Mouse (Mus musculus): ENCODE measurements around the gene Olfr1184. TPM values are rescaled to one million over a fixed set of nuclear protein-coding genes. Genes with fewer than 3 reads are reported as not detected.
"Not testable (repeated sequence)": the region's sequence is repeated elsewhere in the genome, so short reads cannot be mapped to it uniquely, and the experiment has no call there.

The Olfr1184 gene
- not detected in 2 replicates for polyA plus RNA-seq (2015; fragmentation: Nextera tagmentation; extraction: Ambion mirVana)

- no peak within 1 kb of the TSS for H3K4me2 ChIP-seq (ENCODE audit: low read length)
- WGBS, result 90% methylated on average over 2 of the region's 2 CpGs
- TF ChIP-seq CTCF (IDR thresholded peaks at IDR 0.05; ENCODE audit: low read depth), result no peak
- no peaks in the 10 kb centered on the region for H3K9me3 ChIP-seq (replicated peaks; ENCODE audit: low read length)
- ATAC-seq (replicated peaks; ENCODE audit: low FRiP score, low read depth) (no peak), DNase-seq (ENCODE audit: low spot score) (no peak)
- no peak within 1 kb of the TSS for H3K9ac ChIP-seq (ENCODE audit: low read depth, low read length)
- no peaks in the 10 kb centered on the region for H3K36me3 ChIP-seq (ENCODE audit: insufficient read depth, low read length)
- no peaks in the 10 kb centered on the region for H3K27me3 ChIP-seq (ENCODE audit: insufficient read depth, low read length)
- H3K4me3 ChIP-seq (replicated peaks; ENCODE audit: low read depth, low read length), result no peak within 1 kb of the TSS
- no peaks in the 10 kb centered on the region for H3K4me1 ChIP-seq (replicated peaks; ENCODE audit: insufficient read depth, low read length)
- H3K27ac ChIP-seq, result no peak within 1 kb of the TSS
Observed at GRCm38 (mm10) chr2:88483298-88483697, at the start of gene Olfr1184. Gene Olfr1184 (plus strand): TSS chr2:88483598.

- 95% methylated on average over 1 of the region's 1 CpGs for WGBS
- H3K27ac ChIP-seq, result no peak within 1 kb of the TSS
- DNase-seq (ENCODE audit: low spot score) (no peak), ATAC-seq (replicated peaks; ENCODE audit: low FRiP score, low read depth) (no peak)
- H3K36me3 ChIP-seq (ENCODE audit: insufficient read depth, low read length), result no peaks in the 10 kb centered on the region
- TF ChIP-seq CTCF (IDR thresholded peaks at IDR 0.05; ENCODE audit: low read depth), result no peak
- H3K9ac ChIP-seq (ENCODE audit: low read depth, low read length), result no peak within 1 kb of the TSS
- H3K9me3 ChIP-seq (replicated peaks; ENCODE audit: low read length), result no peaks in the 10 kb centered on the region
- no peak within 1 kb of the TSS for H3K4me2 ChIP-seq (ENCODE audit: low read length)
- no peaks in the 10 kb centered on the region for H3K4me1 ChIP-seq (replicated peaks; ENCODE audit: insufficient read depth, low read length)
- H3K27me3 ChIP-seq (ENCODE audit: insufficient read depth, low read length), result no peaks in the 10 kb centered on the region
- no peak within 1 kb of the TSS for H3K4me3 ChIP-seq (replicated peaks; ENCODE audit: low read depth, low read length)
Observed at GRCm38 (mm10) chr2:88449031-88449430, 34.4 kb upstream of the Olfr1184 start, which contains the start of gene Gm13757. Gene Gm13757 (minus strand): TSS chr2:88449131.

DNA sequence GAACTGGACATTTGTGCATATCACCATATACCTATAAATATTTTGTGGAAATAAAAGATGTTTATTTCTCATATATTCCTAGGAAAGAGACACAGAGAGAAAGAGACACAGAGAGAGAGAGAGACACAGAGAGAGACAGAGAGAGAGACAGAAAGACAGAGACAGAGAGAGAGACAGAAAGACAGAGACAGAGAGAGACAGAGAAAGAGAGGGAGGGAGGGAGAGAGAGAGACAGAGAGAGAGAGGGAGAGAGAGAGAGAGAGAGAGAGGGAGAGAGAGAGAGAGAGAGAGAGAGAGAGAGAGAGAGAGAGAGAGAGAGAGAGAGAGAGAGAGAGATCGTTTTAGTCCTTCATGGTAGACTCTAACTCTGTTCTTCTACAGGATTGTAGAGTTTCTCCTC, 28.8 kb upstream of the Olfr1184 start, which contains the start of gene Olfr1183:
Gene Olfr1183 (plus strand): TSS at position 301 of the 400 bp plus-strand sequence.
- not testable (repeated sequence) for H3K27me3 ChIP-seq (ENCODE audit: insufficient read depth, low read length); H3K9me3 ChIP-seq (replicated peaks; ENCODE audit: low read length)
- 88% methylated on average over 1 of the region's 1 CpGs for WGBS

GRCm38 (mm10) chr2:88493020-88493419, 9.6 kb downstream of the Olfr1184 start, which contains the start of gene Olfr1185-ps1:
Gene Olfr1185-ps1 (plus strand): TSS chr2:88493320.
- ATAC-seq (replicated peaks; ENCODE audit: low FRiP score, low read depth) (no peak), DNase-seq (ENCODE audit: low spot score) (no peak)
- Histone ChIP-seq H3K4me3 (replicated peaks; ENCODE audit: low read depth, low read length) (no peak within 1 kb of the TSS), H3K4me2 (ENCODE audit: low read length) (no peak within 1 kb of the TSS), H3K4me1 (replicated peaks; ENCODE audit: insufficient read depth, low read length) (no peaks in the 10 kb centered on the region), H3K36me3 (ENCODE audit: insufficient read depth, low read length) (no peaks in the 10 kb centered on the region), H3K27ac (no peak within 1 kb of the TSS), H3K9me3 (replicated peaks; ENCODE audit: low read length) (no peaks in the 10 kb centered on the region), H3K9ac (ENCODE audit: low read depth, low read length) (no peak within 1 kb of the TSS), H3K27me3 (ENCODE audit: insufficient read depth, low read length) (no peaks in the 10 kb centered on the region)
- 65% methylated on average over 2 of the region's 2 CpGs for WGBS
- TF ChIP-seq CTCF (IDR thresholded peaks at IDR 0.05; ENCODE audit: low read depth), result no peak

More for the DNA sequence above, 28.8 kb upstream of the Olfr1184 start, which contains the start of gene Olfr1183:
- not testable (repeated sequence) for H3K4me1 ChIP-seq (replicated peaks; ENCODE audit: insufficient read depth, low read length); H3K4me2 ChIP-seq (ENCODE audit: low read length); H3K9ac ChIP-seq (ENCODE audit: low read depth, low read length); ATAC-seq (replicated peaks; ENCODE audit: low FRiP score, low read depth); H3K36me3 ChIP-seq (ENCODE audit: insufficient read depth, low read length); H3K4me3 ChIP-seq (replicated peaks; ENCODE audit: low read depth, low read length); H3K27ac ChIP-seq; DNase-seq (ENCODE audit: low spot score)

DNA sequence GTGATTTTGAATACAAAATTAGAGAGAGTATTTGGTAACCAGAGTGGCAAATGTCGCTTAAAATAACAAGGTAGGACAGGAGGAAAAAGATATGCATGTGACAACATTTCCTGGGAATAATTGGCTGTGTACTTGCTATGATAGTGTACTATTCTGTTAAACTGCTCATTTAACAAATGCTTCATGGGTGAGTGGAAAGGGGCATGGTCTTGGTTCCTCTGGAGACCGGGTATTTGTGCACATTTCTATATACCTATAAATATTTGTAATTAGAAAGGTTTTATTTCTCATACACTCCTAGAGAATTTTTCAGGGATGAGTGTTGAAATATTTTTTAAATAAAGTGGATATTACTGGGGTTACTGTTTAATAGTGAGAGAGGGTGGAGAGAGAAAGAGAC, 34.9 kb downstream of the Olfr1184 start, which contains the start of gene Olfr1186:
Gene Olfr1186 (plus strand): TSS at position 301 of the 400 bp plus-strand sequence.
- H3K9ac ChIP-seq (ENCODE audit: low read depth, low read length), result no peak within 1 kb of the TSS
- WGBS, result 72% methylated on average over 2 of the region's 2 CpGs
- no peaks in the 10 kb centered on the region for H3K9me3 ChIP-seq (replicated peaks; ENCODE audit: low read length)
- H3K27ac ChIP-seq, result no peak within 1 kb of the TSS
- no peak for DNase-seq (ENCODE audit: low spot score)
- TF ChIP-seq CTCF (IDR thresholded peaks at IDR 0.05; ENCODE audit: low read depth), result no peak
- no peak within 1 kb of the TSS for H3K4me2 ChIP-seq (ENCODE audit: low read length)
- no peaks in the 10 kb centered on the region for H3K27me3 ChIP-seq (ENCODE audit: insufficient read depth, low read length)
- ATAC-seq (replicated peaks; ENCODE audit: low FRiP score, low read depth), result no peak
- H3K36me3 ChIP-seq (ENCODE audit: insufficient read depth, low read length), result no peaks in the 10 kb centered on the region
- H3K4me3 ChIP-seq (replicated peaks; ENCODE audit: low read depth, low read length), result no peak within 1 kb of the TSS
- no peaks in the 10 kb centered on the region for H3K4me1 ChIP-seq (replicated peaks; ENCODE audit: insufficient read depth, low read length)

- no peaks in the 10 kb centered on the region for H3K27me3 ChIP-seq (ENCODE audit: insufficient read depth, low read length)
- ATAC-seq (replicated peaks; ENCODE audit: low FRiP score, low read depth), result no peak
- H3K4me2 ChIP-seq (ENCODE audit: low read length), result no peak overlapping the region
- no peak for TF ChIP-seq CTCF (IDR thresholded peaks at IDR 0.05; ENCODE audit: low read depth)
- H3K27ac ChIP-seq, result no peak overlapping the region
- no peak overlapping the region for H3K9ac ChIP-seq (ENCODE audit: low read depth, low read length)
- H3K36me3 ChIP-seq (ENCODE audit: insufficient read depth, low read length), result no peaks in the 10 kb centered on the region
- H3K4me1 ChIP-seq (replicated peaks; ENCODE audit: insufficient read depth, low read length), result no peaks in the 10 kb centered on the region
- WGBS, result 71% methylated on average over 3 of the region's 3 CpGs
- H3K9me3 ChIP-seq (replicated peaks; ENCODE audit: low read length), result no peaks in the 10 kb centered on the region
- no peak overlapping the region for H3K4me3 ChIP-seq (replicated peaks; ENCODE audit: low read depth, low read length)
- no peak for DNase-seq (ENCODE audit: low spot score)
Observed at GRCm38 (mm10) chr2:88525720-88526119, 42.3 kb downstream of the Olfr1184 start.

Other genes with a start within 250 kb of the Olfr1184 start
- not detected in 2 replicates for gene Olfr1173, start 203.7 kb upstream of the Olfr1184 start, polyA plus RNA-seq (2015; fragmentation: Nextera tagmentation; extraction: Ambion mirVana)
- not detected in 2 replicates for gene Olfr1174-ps, start 168.5 kb upstream of the Olfr1184 start, polyA plus RNA-seq (2015; fragmentation: Nextera tagmentation; extraction: Ambion mirVana)
- gene Olfr1175-ps, start 156.4 kb upstream of the Olfr1184 start, polyA plus RNA-seq (2015; fragmentation: Nextera tagmentation; extraction: Ambion mirVana), result not detected in 2 replicates
- not detected in 2 replicates for gene Olfr1176, start 146.9 kb upstream of the Olfr1184 start, polyA plus RNA-seq (2015; fragmentation: Nextera tagmentation; extraction: Ambion mirVana)
- not detected in 2 replicates for gene Olfr1177-ps, start 137.1 kb upstream of the Olfr1184 start, polyA plus RNA-seq (2015; fragmentation: Nextera tagmentation; extraction: Ambion mirVana)
- not detected in 2 replicates for gene Olfr1178, start 96.5 kb upstream of the Olfr1184 start, polyA plus RNA-seq (2015; fragmentation: Nextera tagmentation; extraction: Ambion mirVana)
- gene Olfr1179, start 77.1 kb upstream of the Olfr1184 start, polyA plus RNA-seq (2015; fragmentation: Nextera tagmentation; extraction: Ambion mirVana), result not detected in 2 replicates
- gene Olfr1180, start 64.4 kb upstream of the Olfr1184 start, polyA plus RNA-seq (2015; fragmentation: Nextera tagmentation; extraction: Ambion mirVana), result not detected in 2 replicates
- gene Olfr1181, start 57.4 kb upstream of the Olfr1184 start, polyA plus RNA-seq (2015; fragmentation: Nextera tagmentation; extraction: Ambion mirVana), result not detected in 2 replicates
- not detected in 2 replicates for gene Gm13757, start 34.5 kb upstream of the Olfr1184 start, polyA plus RNA-seq (2015; fragmentation: Nextera tagmentation; extraction: Ambion mirVana)
- gene Olfr1183, start 28.7 kb upstream of the Olfr1184 start, polyA plus RNA-seq (2015; fragmentation: Nextera tagmentation; extraction: Ambion mirVana), result not detected in 2 replicates
- gene Olfr1185-ps1, start 9.7 kb downstream of the Olfr1184 start, polyA plus RNA-seq (2015; fragmentation: Nextera tagmentation; extraction: Ambion mirVana), result not detected in 2 replicates
- not detected in 2 replicates for gene Olfr1186, start 35.0 kb downstream of the Olfr1184 start, polyA plus RNA-seq (2015; fragmentation: Nextera tagmentation; extraction: Ambion mirVana)
- not detected in 2 replicates for gene Olfr1188, start 73.3 kb downstream of the Olfr1184 start, polyA plus RNA-seq (2015; fragmentation: Nextera tagmentation; extraction: Ambion mirVana)
- not detected in 2 replicates for gene Olfr1189, start 102.9 kb downstream of the Olfr1184 start, polyA plus RNA-seq (2015; fragmentation: Nextera tagmentation; extraction: Ambion mirVana)
- gene Olfr1191-ps1, start 156.9 kb downstream of the Olfr1184 start, polyA plus RNA-seq (2015; fragmentation: Nextera tagmentation; extraction: Ambion mirVana), result not detected in 2 replicates
- gene Olfr1192-ps1, start 164.9 kb downstream of the Olfr1184 start, polyA plus RNA-seq (2015; fragmentation: Nextera tagmentation; extraction: Ambion mirVana), result not detected in 2 replicates
- not detected in 2 replicates for gene Olfr1193, start 192.0 kb downstream of the Olfr1184 start, polyA plus RNA-seq (2015; fragmentation: Nextera tagmentation; extraction: Ambion mirVana)
- not detected in 2 replicates for gene Olfr1195, start 205.6 kb downstream of the Olfr1184 start, polyA plus RNA-seq (2015; fragmentation: Nextera tagmentation; extraction: Ambion mirVana)
- not detected in 2 replicates for gene Olfr1196, start 221.0 kb downstream of the Olfr1184 start, polyA plus RNA-seq (2015; fragmentation: Nextera tagmentation; extraction: Ambion mirVana)
- not detected in 2 replicates for gene Olfr1197, start 248.8 kb downstream of the Olfr1184 start, polyA plus RNA-seq (2015; fragmentation: Nextera tagmentation; extraction: Ambion mirVana)

Measured in kidney, postnatal 0 days (tissue).